Mouse (Mus musculus) hematopoietic stem cell, adult 5-6 weeks (primary cell): Measurements from ENCODE around the gene Ei24. TPM values are rescaled to one million over a fixed set of nuclear protein-coding genes. Genes with fewer than 3 reads are reported as not detected.

ENCODE experiments used
- ATAC-seq, 2 experiments: fragments of 125-278 bp in 1 of 2; replicated peaks in 1 of 2; 2 replicates each; pipeline ENCODE4 v1.8.0; 2016 to 2017; ENCODE audit warnings: inconsistent platforms in 2 of 2, mild to moderate bottlenecking in 2 of 2, moderate number of reproducible peaks in 2 of 2, low read depth in 1 of 2, moderate TSS enrichment in 1 of 2; ENCODE audit not compliant: low FRiP score in 2 of 2, poor library complexity in 2 of 2, severe bottlenecking in 2 of 2, insufficient read depth in 1 of 2, low TSS enrichment in 1 of 2
- total RNA-seq: library from RNA; stranded (forward); fragments of 172-1452, 232-1000 nt; gene quantifications from 2 replicates; pipeline ENCODE4 v1.2.3, GENCODE M21; 2017

Ei24 gene
- 42.8 and 45.1 TPM in 2 replicates for total RNA-seq

- ATAC-seq = peak; percentile 86 to 93
Observed at GRCm38 (mm10) chr9:36796781-36797555, at the start of gene Ei24. Gene Ei24, minus strand, starts transcription at chr9:36797393.

GRCm38 (mm10) chr9:36846346-36846745, 49.2 kb upstream of the Ei24 start:
- no peak for ATAC-seq

- ATAC-seq = no peak
Observed at GRCm38 (mm10) chr9:36833914-36834313, 36.7 kb upstream of the Ei24 start.

GRCm38 (mm10) chr9:36833043-36833881, 36.1 kb upstream of the Ei24 start:
- ATAC-seq = peak; percentile 14 to 28; a peak in 2 of 4 replicates

- peak; percentile 51 to 81 for ATAC-seq
Observed at GRCm38 (mm10) chr9:36832529-36832928, 35.3 kb upstream of the Ei24 start.

- ATAC-seq = no peak
Observed at GRCm38 (mm10) chr9:36831401-36831800, 34.2 kb upstream of the Ei24 start.

- no peak for ATAC-seq
Observed at GRCm38 (mm10) chr9:36826612-36827363, 29.6 kb upstream of the Ei24 start.

GRCm38 (mm10) chr9:36822024-36822423, 24.8 kb upstream of the Ei24 start:
- ATAC-seq = no peak

GRCm38 (mm10) chr9:36821644-36822000, 24.4 kb upstream of the Ei24 start, which contains the start of gene Fez1:
Gene Fez1, plus strand, starts transcription at chr9:36821864.
- no peak for ATAC-seq

- no peak for ATAC-seq
Observed at GRCm38 (mm10) chr9:36820969-36821643, 23.9 kb upstream of the Ei24 start.

GRCm38 (mm10) chr9:36818905-36819304, 21.7 kb upstream of the Ei24 start:
- no peak for ATAC-seq

GRCm38 (mm10) chr9:36814486-36814885, 17.3 kb upstream of the Ei24 start:
- ATAC-seq = no peak

GRCm38 (mm10) chr9:36808126-36808785, 11.1 kb upstream of the Ei24 start:
- ATAC-seq = no peak

- ATAC-seq = no peak
Observed at GRCm38 (mm10) chr9:36805256-36805975, 8.2 kb upstream of the Ei24 start.

GRCm38 (mm10) chr9:36803926-36804325, 6.7 kb upstream of the Ei24 start:
- ATAC-seq = no peak

GRCm38 (mm10) chr9:36803386-36803785, 6.2 kb upstream of the Ei24 start:
- no peak for ATAC-seq
